Mouse (Mus musculus): ENCODE data around the gene Ntn1. TPM values are rescaled to one million over a fixed set of nuclear protein-coding genes. Genes with fewer than 3 reads are reported as not detected.

The Ntn1 gene
- polyA plus RNA-seq, 1 experiment from 2014 or later = 6.7 TPM

GRCm38 (mm10) chr11:68388655-68389015 is 12.0 kb downstream of the Ntn1 start:
- Histone ChIP-seq H3K27me3 (replicated peaks; ENCODE audit: control insufficient read depth, insufficient read depth, low read length) (peaks cover 64% of the 10 kb centered on the region), H3K4me2 (ENCODE audit: low read length) (no peak overlapping the region), H3K27ac (ENCODE audit: low read depth) (no peak overlapping the region), H3K4me1 (replicated peaks; ENCODE audit: control insufficient read depth, insufficient read depth, low read length) (peaks cover 13% of the 10 kb centered on the region; the same call in 1 of the 2 replicates), H3K36me3 (ENCODE audit: control insufficient read depth, insufficient read depth, low read length) (no peaks in the 10 kb centered on the region), H3K4me3 (ENCODE audit: low read depth, low read length) (no peak overlapping the region), H3K9ac (ENCODE audit: low read length) (no peak overlapping the region), H3K9me3 (ENCODE audit: control insufficient read depth, low read length) (no peaks in the 10 kb centered on the region)
- DNase-seq (ENCODE audit: low spot score) (no peak), ATAC-seq (replicated peaks; ENCODE audit: low FRiP score, low TSS enrichment, low read depth) (no peak)
- 27% methylated on average over 1 of the region's 1 CpGs for WGBS

GRCm38 (mm10) chr11:68387971-68388654 is 12.5 kb downstream of the Ntn1 start:
- Histone ChIP-seq H3K4me1 (replicated peaks; ENCODE audit: control insufficient read depth, insufficient read depth, low read length) (peaks cover 13% of the 10 kb centered on the region; the same call in 1 of the 2 replicates), H3K4me2 (ENCODE audit: low read length) (no peak overlapping the region), H3K27me3 (replicated peaks; ENCODE audit: control insufficient read depth, insufficient read depth, low read length) (peaks cover 68% of the 10 kb centered on the region), H3K9ac (ENCODE audit: low read length) (no peak overlapping the region), H3K27ac (ENCODE audit: low read depth) (no peak overlapping the region), H3K9me3 (ENCODE audit: control insufficient read depth, low read length) (no peaks in the 10 kb centered on the region), H3K4me3 (ENCODE audit: low read depth, low read length) (no peak overlapping the region), H3K36me3 (ENCODE audit: control insufficient read depth, insufficient read depth, low read length) (no peaks in the 10 kb centered on the region)
- DNase-seq (ENCODE audit: low spot score) (no peak), ATAC-seq (replicated peaks; ENCODE audit: low FRiP score, low TSS enrichment, low read depth) (no peak)
- 56% methylated on average over 11 of the region's 11 CpGs for WGBS

- Histone ChIP-seq H3K4me1 (replicated peaks; ENCODE audit: control insufficient read depth, insufficient read depth, low read length) (peaks cover 13% of the 10 kb centered on the region; the same call in 1 of the 2 replicates), H3K9ac (ENCODE audit: low read length) (peak overlapping the region; percentile 61), H3K4me2 (ENCODE audit: low read length) (peak overlapping the region; percentile 70), H3K27ac (ENCODE audit: low read depth) (peak overlapping the region; percentile 68), H3K9me3 (ENCODE audit: control insufficient read depth, low read length) (no peaks in the 10 kb centered on the region), H3K4me3 (ENCODE audit: low read depth, low read length) (peak overlapping the region; percentile 39), H3K27me3 (replicated peaks; ENCODE audit: control insufficient read depth, insufficient read depth, low read length) (peaks cover 72% of the 10 kb centered on the region), H3K36me3 (ENCODE audit: control insufficient read depth, insufficient read depth, low read length) (no peaks in the 10 kb centered on the region)
- ATAC-seq (replicated peaks; ENCODE audit: low FRiP score, low TSS enrichment, low read depth) (no peak), DNase-seq (ENCODE audit: low spot score) (no peak)
- 25% methylated on average over 4 of the region's 4 CpGs for WGBS
Observed at GRCm38 (mm10) chr11:68387441-68387760, 13.2 kb downstream of the Ntn1 start.

- 2% methylated on average over 78 of the region's 90 CpGs for WGBS
- Histone ChIP-seq H3K4me1 (replicated peaks; ENCODE audit: control insufficient read depth, insufficient read depth, low read length) (peaks cover 13% of the 10 kb centered on the region; the same call in 1 of the 2 replicates), H3K27ac (ENCODE audit: low read depth) (peak overlapping the region; percentile 68), H3K9ac (ENCODE audit: low read length) (peak overlapping the region; percentile 61), H3K36me3 (ENCODE audit: control insufficient read depth, insufficient read depth, low read length) (no peaks in the 10 kb centered on the region), H3K4me2 (ENCODE audit: low read length) (peak overlapping the region; percentile 70), H3K4me3 (ENCODE audit: low read depth, low read length) (peak overlapping the region; percentile 39), H3K27me3 (replicated peaks; ENCODE audit: control insufficient read depth, insufficient read depth, low read length) (peaks cover 72% of the 10 kb centered on the region), H3K9me3 (ENCODE audit: control insufficient read depth, low read length) (no peaks in the 10 kb centered on the region)
- ATAC-seq (replicated peaks; ENCODE audit: low FRiP score, low TSS enrichment, low read depth) (peak; percentile 45), DNase-seq (ENCODE audit: low spot score) (peak; percentile 86)
Observed at GRCm38 (mm10) chr11:68386589-68387440, 13.8 kb downstream of the Ntn1 start.

GRCm38 (mm10) chr11:68385921-68386588 is 14.6 kb downstream of the Ntn1 start:
- under 1% methylated on average over 41 of the region's 68 CpGs for WGBS
- H3K27ac ChIP-seq (ENCODE audit: low read depth) = peak overlapping the region; percentile 68; the same call in 1 of the 2 replicates
- peak overlapping the region; percentile 61 for H3K9ac ChIP-seq (ENCODE audit: low read length)
- H3K4me2 ChIP-seq (ENCODE audit: low read length) = peak overlapping the region; percentile 70
- peak overlapping the region; percentile 39 for H3K4me3 ChIP-seq (ENCODE audit: low read depth, low read length)
- peaks cover 64% of the 10 kb centered on the region for H3K27me3 ChIP-seq (replicated peaks; ENCODE audit: control insufficient read depth, insufficient read depth, low read length)
- H3K4me1 ChIP-seq (replicated peaks; ENCODE audit: control insufficient read depth, insufficient read depth, low read length) = peaks cover 13% of the 10 kb centered on the region; the same call in 1 of the 2 replicates
- H3K9me3 ChIP-seq (ENCODE audit: control insufficient read depth, low read length) = no peaks in the 10 kb centered on the region
- peak; percentile 74 for DNase-seq (ENCODE audit: low spot score)
- H3K36me3 ChIP-seq (ENCODE audit: control insufficient read depth, insufficient read depth, low read length) = no peaks in the 10 kb centered on the region
- ATAC-seq (replicated peaks; ENCODE audit: low FRiP score, low TSS enrichment, low read depth) = peak; percentile 42

GRCm38 (mm10) chr11:68385021-68385821 is 15.4 kb downstream of the Ntn1 start:
- no peak overlapping the region for H3K27ac ChIP-seq (ENCODE audit: low read depth)
- H3K27me3 ChIP-seq (replicated peaks; ENCODE audit: control insufficient read depth, insufficient read depth, low read length) = peaks cover 56% of the 10 kb centered on the region
- H3K4me1 ChIP-seq (replicated peaks; ENCODE audit: control insufficient read depth, insufficient read depth, low read length) = peaks cover 13% of the 10 kb centered on the region; the same call in 1 of the 2 replicates
- H3K36me3 ChIP-seq (ENCODE audit: control insufficient read depth, insufficient read depth, low read length) = no peaks in the 10 kb centered on the region
- H3K4me3 ChIP-seq (ENCODE audit: low read depth, low read length) = peak overlapping the region; percentile 39
- ATAC-seq (replicated peaks; ENCODE audit: low FRiP score, low TSS enrichment, low read depth) = peak; percentile 44
- H3K9ac ChIP-seq (ENCODE audit: low read length) = peak overlapping the region; percentile 61
- DNase-seq (ENCODE audit: low spot score) = peak; percentile 81
- H3K4me2 ChIP-seq (ENCODE audit: low read length) = peak overlapping the region; percentile 70
- under 1% methylated on average over 94 of the region's 94 CpGs for WGBS
- H3K9me3 ChIP-seq (ENCODE audit: control insufficient read depth, low read length) = no peaks in the 10 kb centered on the region

GRCm38 (mm10) chr11:68384592-68385020 is 16.0 kb downstream of the Ntn1 start:
- Histone ChIP-seq H3K4me2 (ENCODE audit: low read length) (peak overlapping the region; percentile 70), H3K9ac (ENCODE audit: low read length) (peak overlapping the region; percentile 61), H3K36me3 (ENCODE audit: control insufficient read depth, insufficient read depth, low read length) (no peaks in the 10 kb centered on the region), H3K4me1 (replicated peaks; ENCODE audit: control insufficient read depth, insufficient read depth, low read length) (peaks cover 17% of the 10 kb centered on the region; the same call in 1 of the 2 replicates), H3K27me3 (replicated peaks; ENCODE audit: control insufficient read depth, insufficient read depth, low read length) (peaks cover 53% of the 10 kb centered on the region), H3K9me3 (ENCODE audit: control insufficient read depth, low read length) (no peaks in the 10 kb centered on the region), H3K27ac (ENCODE audit: low read depth) (no peak overlapping the region), H3K4me3 (ENCODE audit: low read depth, low read length) (peak overlapping the region; percentile 39)
- ATAC-seq (replicated peaks; ENCODE audit: low FRiP score, low TSS enrichment, low read depth) = no peak
- DNase-seq (ENCODE audit: low spot score) = peak; percentile 74
- 3% methylated on average over 27 of the region's 27 CpGs for WGBS

GRCm38 (mm10) chr11:68384131-68384530 is 16.5 kb downstream of the Ntn1 start:
- WGBS = 15% methylated on average over 12 of the region's 12 CpGs
- Histone ChIP-seq H3K4me2 (ENCODE audit: low read length) (peak overlapping the region; percentile 70), H3K27me3 (replicated peaks; ENCODE audit: control insufficient read depth, insufficient read depth, low read length) (peaks cover 48% of the 10 kb centered on the region), H3K4me3 (ENCODE audit: low read depth, low read length) (peak overlapping the region; percentile 39), H3K9ac (ENCODE audit: low read length) (no peak overlapping the region), H3K9me3 (ENCODE audit: control insufficient read depth, low read length) (no peaks in the 10 kb centered on the region), H3K27ac (ENCODE audit: low read depth) (no peak overlapping the region), H3K36me3 (ENCODE audit: control insufficient read depth, insufficient read depth, low read length) (no peaks in the 10 kb centered on the region), H3K4me1 (replicated peaks; ENCODE audit: control insufficient read depth, insufficient read depth, low read length) (peaks cover 21% of the 10 kb centered on the region; the same call in 1 of the 2 replicates)
- DNase-seq (ENCODE audit: low spot score) (no peak), ATAC-seq (replicated peaks; ENCODE audit: low FRiP score, low TSS enrichment, low read depth) (no peak)

Data from intestine, embryonic 14.5 days (tissue).